ENCODE assay signal across 9 mouse cellular contexts in genomic region chr10:87447754-87448095, GRCm38 (mm10). TPM values are rescaled to one million over a fixed set of nuclear protein-coding genes. Genes with fewer than 3 reads are reported as not detected.
DNase-seq lines count a peak whose midpoint lies in the region; ATAC-seq and TF ChIP-seq lines count a peak whose summit lies in the region.
"Had no signal": no experiment of that assay in that cellular context is flagged by ENCODE, and none has a peak within 500 bp of the region (broad histone marks: within the 10 kb centered on the region; RNA-seq: fewer than 3 reads in every experiment).

No protein-coding gene starts in this region.

- no peak for ATAC-seq in granulocyte monocyte progenitor cell, adult 5-6 weeks (replicated peaks; ENCODE audit: poor library complexity, severe bottlenecking)

- no peak overlapping the region for H3K27ac ChIP-seq in testis, adult 2 months (ENCODE audit: control insufficient read depth, insufficient read depth, low read depth, low read length)
- H3K27ac ChIP-seq: liver, embryonic 15.5 days had no signal

- no peaks in the 10 kb centered on the region for H3K36me3 ChIP-seq in testis, adult 2 months (ENCODE audit: control insufficient read depth, insufficient read depth, low read length)
- H3K36me3 ChIP-seq: liver, embryonic 15.5 days had no signal

- no peak for TF ChIP-seq CTCF in testis, adult 2 months (IDR thresholded peaks at IDR 0.05; ENCODE audit: control insufficient read depth, insufficient read depth, insufficient replicate concordance, low read depth, low read length)

- peak overlapping the region; percentile 71 for H3K4me3 ChIP-seq in testis, adult 2 months (ENCODE audit: control insufficient read depth, low read depth, low read length)
- H3K4me3 ChIP-seq: liver, embryonic 15.5 days had no signal

- TF ChIP-seq POLR2A in testis, adult 2 months (IDR thresholded peaks at IDR 0.05; ENCODE audit: control insufficient read depth, low read depth, low read length), result peak; percentile 33; the same call in 1 of the 2 replicates

- DNase-seq in testis, postnatal 14 days (ENCODE audit: low spot score), result no peak
- DNase-seq in frontal cortex, postnatal 10 days (ENCODE audit: low spot score in 2 of 2), result peak; percentile 50 to 61
- peak; percentile 64 to 66 for DNase-seq in left cerebral cortex, postnatal 10 days (ENCODE audit: extremely low spot score in 1 of 2, low spot score in 2 of 2)
- DNase-seq in retina, postnatal 7 days (ENCODE audit: low read depth, low spot score), result peak; percentile 24
- no peak for DNase-seq in gastrocnemius, postnatal 25 days
- no peak for DNase-seq in heart, postnatal 25 days (ENCODE audit: low spot score)

- no peaks in the 10 kb centered on the region for H3K27me3 ChIP-seq in testis, adult 2 months (ENCODE audit: control insufficient read depth, insufficient read depth, low read length)
- H3K27me3 ChIP-seq: liver, embryonic 15.5 days had no signal

- H3K4me1 ChIP-seq in testis, adult 2 months (ENCODE audit: control insufficient read depth, insufficient read depth, low read length), result no peaks in the 10 kb centered on the region; the same call in 1 of the 2 replicates
- H3K4me1 ChIP-seq: liver, embryonic 15.5 days had no signal

- intact Hi-C loops in left cerebral cortex, postnatal 10 days (cut with DNase I), result loop anchor here (5.0 kb wide), 1 partner anchor 45 kb away; the partner anchor contains the start of gene Ascl1
- intact Hi-C loops in heart, postnatal 25 days (cut with DNase I), result no loop called here

RNA-seq across cellular contexts. Expression of gene Ascl1, which starts 45.7 kb away (rescaled TPM):
- 0.04 TPM in 1 of 2 replicates, not detected in the other for polyA plus RNA-seq in testis, adult 2 months (2012; rRNA removed)
- 1 to 10 TPM; 8.4 to 8.5 TPM for total RNA-seq in left cerebral cortex, postnatal 10 days (2021)
- not detected in 2 replicates for total RNA-seq in granulocyte monocyte progenitor cell, adult 5-6 weeks (2014; fragmentation: Nextera tagmentation)
- total RNA-seq in granulocyte monocyte progenitor cell, adult 5-6 weeks (2017), result not detected in 2 replicates
- not detected for total RNA-seq in gastrocnemius, postnatal 25 days (2021)
- not detected for total RNA-seq in heart, postnatal 25 days (2021)

Comparison
In these comparisons a context has a peak if more than half of its experiments do, and no peak if none do; other contexts are left out.
1. DNase-seq: peak in frontal cortex, postnatal 10 days (2 of 2), left cerebral cortex, postnatal 10 days (2 of 2) and retina, postnatal 7 days (single experiment); none in testis, postnatal 14 days (single experiment), gastrocnemius, postnatal 25 days (single experiment) and heart, postnatal 25 days (single experiment).
2. RNA of gene Ascl1, which starts 45.7 kb away (total RNA-seq): 8.4 to 8.5 TPM in left cerebral cortex, postnatal 10 days; not detected in gastrocnemius, postnatal 25 days, not detected in granulocyte monocyte progenitor cell, adult 5-6 weeks and not detected in heart, postnatal 25 days; every median in the first group is over 4 times any median in the second.